In genomic region chr2:91682850-91683249, GRCm38 (mm10) we compare ENCODE assay signal across 9 mouse cellular contexts. TPM values are rescaled to one million over a fixed set of nuclear protein-coding genes. Genes with fewer than 3 reads are reported as not detected.
DNase-seq lines count a peak whose midpoint lies in the region; ATAC-seq and TF ChIP-seq lines count a peak whose summit lies in the region.
"Had no signal": no experiment of that assay in that cellular context is flagged by ENCODE, and none has a peak within 500 bp of the region (broad histone marks: within the 10 kb centered on the region; RNA-seq: fewer than 3 reads in every experiment).

No protein-coding gene starts in this region.

- intact Hi-C loops in gastrocnemius, postnatal 14 days (cut with DNase I; ENCODE audit: low total_unique reads): no loop called here

- H3K4me3 ChIP-seq in CH12.LX (replicated peaks in 1 of 3; ENCODE audit: low read depth in 2 of 3, low read length in 2 of 3, poor library complexity in 1 of 3): no peak overlapping the region
- no peak overlapping the region for H3K4me3 ChIP-seq in forebrain, embryonic 16.5 days (replicated peaks; ENCODE audit: low read length)
- H3K4me3 ChIP-seq: lung, embryonic 15.5 days had no signal

- no peak overlapping the region for H3K27ac ChIP-seq in CH12.LX (ENCODE audit: insufficient read depth, low read depth)
- no peak overlapping the region for H3K27ac ChIP-seq in forebrain, embryonic 16.5 days (ENCODE audit: low read length)
- H3K27ac ChIP-seq: lung, embryonic 15.5 days had no signal

- H3K4me1 ChIP-seq in CH12.LX (ENCODE audit: control insufficient read depth in 1 of 2, insufficient read depth in 2 of 2): peaks cover 4 to 32% of the 10 kb centered on the region in 2 experiments
- no peaks in the 10 kb centered on the region for H3K4me1 ChIP-seq in forebrain, embryonic 16.5 days (replicated peaks; ENCODE audit: control insufficient read depth, insufficient read depth, low read length)
- H3K4me1 ChIP-seq: lung, embryonic 15.5 days had no signal

- H3K9ac ChIP-seq in CH12.LX (ENCODE audit: insufficient read depth, low read depth): no peak overlapping the region
- H3K9ac ChIP-seq in forebrain, embryonic 16.5 days (replicated peaks; ENCODE audit: low read depth, low read length): no peak overlapping the region
- H3K9ac ChIP-seq: lung, embryonic 15.5 days had no signal

- DNase-seq in gastrocnemius, adult 18-20 months (ENCODE audit: low spot score): peak; percentile 59
- no peak for DNase-seq in gastrocnemius, postnatal 25 days
- peak; percentile 55 for DNase-seq in CH12.LX (ENCODE audit: extremely low read depth)
- DNase-seq in c-Kit-positive CD71-positive TER-119-negative erythroid progenitor cells, embryonic 14.5 days (ENCODE audit: low read depth): peak; percentile 64
- DNase-seq in gastrocnemius, postnatal 14 days: peak; percentile 39
- DNase-seq in left cerebral cortex, adult 18-20 months (ENCODE audit: low spot score in 2 of 2): peak; percentile 70 to 78
- DNase-seq in mesoderm, embryonic 11.5 days (ENCODE audit: low read depth, low spot score): peak; percentile 46

- peaks cover 71 to 84% of the 10 kb centered on the region in 2 experiments for H3K36me3 ChIP-seq in CH12.LX (replicated peaks in 1 of 2; ENCODE audit: control insufficient read depth in 1 of 2, insufficient read depth in 1 of 2, low read length in 1 of 2)
- H3K36me3 ChIP-seq in forebrain, embryonic 16.5 days (ENCODE audit: control insufficient read depth, insufficient read depth): peaks cover 16% of the 10 kb centered on the region

- in situ Hi-C loops in CH12.LX (cut with MboI; ENCODE audit: low pct_ligation_motif_present, low pct_unique_long_range_greater_than_20kb, low sequenced_read_pairs): no loop called here

- peak; percentile 32 for TF ChIP-seq RAD21 in CH12.LX (IDR thresholded peaks at IDR 0.05; ENCODE audit: low read depth, low read length)

- H3K79me2 ChIP-seq in CH12.LX (replicated peaks; ENCODE audit: control insufficient read depth, extremely low read depth, insufficient read depth, poor library complexity, severe bottlenecking): no peaks in the 10 kb centered on the region

- H3K27me3 ChIP-seq in CH12.LX (replicated peaks): no peaks in the 10 kb centered on the region
- H3K27me3 ChIP-seq in forebrain, embryonic 16.5 days (replicated peaks; ENCODE audit: control insufficient read depth, insufficient read depth, low read length): no peaks in the 10 kb centered on the region
- H3K27me3 ChIP-seq: lung, embryonic 15.5 days had no signal

- no peak overlapping the region for H3K4me2 ChIP-seq in CH12.LX (ENCODE audit: insufficient read depth, low read depth, poor library complexity, severe bottlenecking)
- no peak overlapping the region for H3K4me2 ChIP-seq in forebrain, embryonic 16.5 days (ENCODE audit: low read length)
- H3K4me2 ChIP-seq: lung, embryonic 15.5 days had no signal

- TF ChIP-seq POLR2A in CH12.LX (IDR thresholded peaks at IDR 0.05; ENCODE audit: low read depth, low read length): no peak

- no peak for TF ChIP-seq EP300 in CH12.LX (IDR thresholded peaks at IDR 0.05; ENCODE audit: low read length)

- dilution Hi-C loops in CH12.LX (cut with MboI; ENCODE audit: extremely low pct_ligation_motif_present, extremely low pct_unique_long_range_greater_than_20kb, low sequenced_read_pairs): no loop called here

- TF ChIP-seq CTCF in CH12.LX (conservative IDR thresholded peaks at IDR 0.05 in 1 of 2, IDR thresholded peaks at IDR 0.05 in 1 of 2; ENCODE audit: low read depth in 2 of 2, low read length in 2 of 2): peak; percentile 12 to 50; a peak in 3 of 4 replicates

- no peaks in the 10 kb centered on the region for H3K9me3 ChIP-seq in CH12.LX (replicated peaks; ENCODE audit: low read length)
- no peaks in the 10 kb centered on the region for H3K9me3 ChIP-seq in forebrain, embryonic 16.5 days (ENCODE audit: control insufficient read depth, low read length)
- H3K9me3 ChIP-seq: lung, embryonic 15.5 days had no signal

- ATAC-seq in forebrain, embryonic 16.5 days: no peak

- 55% methylated on average over 4 of the region's 4 CpGs for WGBS in forebrain, embryonic 16.5 days

TF ChIP-seq in CH12.LX, 34 proteins besides CTCF, POLR2A, EP300 and RAD21:
- TF ChIP-seq SIN3A (IDR thresholded peaks at IDR 0.05; ENCODE audit: low read length) (no peak), ZNF384 (IDR thresholded peaks at IDR 0.05; ENCODE audit: low read depth, low read length) (0 out of 2 replicates have a peak, but pooled peaks have one; percentile 28), JUN (IDR thresholded peaks at IDR 0.05; ENCODE audit: insufficient read depth, low read depth, low read length) (no peak), MXI1 (IDR thresholded peaks at IDR 0.05; ENCODE audit: low read depth, low read length) (no peak), HCFC1 (IDR thresholded peaks at IDR 0.05; ENCODE audit: low read depth, low read length) (no peak), UBTF (IDR thresholded peaks at IDR 0.05; ENCODE audit: low read depth, low read length) (no peak), BHLHE40 (IDR thresholded peaks at IDR 0.05; ENCODE audit: low read depth, low read length) (no peak)
TF ChIP-seq in CH12.LX: peak in this region for 1.

RNA-seq across cellular contexts. Expression of gene Atg13, which starts 27.5 kb away (rescaled TPM):
- total RNA-seq in gastrocnemius, adult 18-20 months (2021): 10 to 100 TPM; 33.6 to 37.8 TPM
- total RNA-seq in gastrocnemius, postnatal 25 days (2021): 10 to 100 TPM; 23.4 to 24.4 TPM
- 7.3 and 8.5 TPM in 2 replicates for total RNA-seq in CH12.LX (2012; rRNA removed)
- total RNA-seq in CH12.LX (2014; rRNA removed): 5.8 and 6.0 TPM in 2 replicates
- 18.0 and 20.7 TPM in 2 replicates for polyA plus RNA-seq in CH12.LX (2012; ENCODE audit: insufficient read length, low read depth)
- total RNA-seq in gastrocnemius, postnatal 14 days (2021): 10 to 100 TPM; 20.7 to 24.8 TPM
- 10 to 100 TPM; 91.9 to 92.9 TPM for total RNA-seq in left cerebral cortex, adult 18-20 months (2021)
- polyA plus RNA-seq in forebrain, embryonic 16.5 days (2015; fragmentation: Nextera tagmentation; extraction: Ambion mirVana): 43.6 and 45.0 TPM in 2 replicates

RNA-seq across cellular contexts. Expression of gene Harbi1, which starts 27.8 kb away (rescaled TPM):
- 1 to 10 TPM; 5.4 to 6.2 TPM for total RNA-seq in gastrocnemius, adult 18-20 months (2021)
- total RNA-seq in gastrocnemius, postnatal 25 days (2021): 1 to 10 TPM; 3.4 TPM
- total RNA-seq in CH12.LX (2012; rRNA removed): 10.2 and 13.3 TPM in 2 replicates
- 18.2 and 18.8 TPM in 2 replicates for total RNA-seq in CH12.LX (2014; rRNA removed)
- 7.8 and 8.1 TPM in 2 replicates for polyA plus RNA-seq in CH12.LX (2012; ENCODE audit: insufficient read length, low read depth)
- total RNA-seq in gastrocnemius, postnatal 14 days (2021): 1 to 10 TPM; 3.9 to 4.9 TPM
- 1 to 10 TPM; 6.6 to 7.8 TPM for total RNA-seq in left cerebral cortex, adult 18-20 months (2021)
- polyA plus RNA-seq in forebrain, embryonic 16.5 days (2015; fragmentation: Nextera tagmentation; extraction: Ambion mirVana): 20.9 and 22.5 TPM in 2 replicates

RNA-seq across cellular contexts. Expression of gene Arhgap1, which starts 33.2 kb away (rescaled TPM):
- total RNA-seq in gastrocnemius, adult 18-20 months (2021): 1 to 10 TPM; 4.6 to 6.9 TPM
- total RNA-seq in gastrocnemius, postnatal 25 days (2021): 1 to 10 TPM; 7.6 to 9.7 TPM
- total RNA-seq in CH12.LX (2012; rRNA removed): 15.6 and 20.6 TPM in 2 replicates
- total RNA-seq in CH12.LX (2014; rRNA removed): 19.7 and 22.4 TPM in 2 replicates
- polyA plus RNA-seq in CH12.LX (2012; ENCODE audit: insufficient read length, low read depth): 30.2 and 35.4 TPM in 2 replicates
- 10 to 100 TPM; 17.9 to 19.6 TPM for total RNA-seq in gastrocnemius, postnatal 14 days (2021)
- 10 to 100 TPM; 67.0 to 67.9 TPM for total RNA-seq in left cerebral cortex, adult 18-20 months (2021)
- polyA plus RNA-seq in forebrain, embryonic 16.5 days (2015; fragmentation: Nextera tagmentation; extraction: Ambion mirVana): 99.2 and 99.4 TPM in 2 replicates

RNA-seq across cellular contexts. Expression of gene Zfp408, which starts 33.3 kb away (rescaled TPM):
- 1 to 10 TPM; 2.4 to 3.0 TPM for total RNA-seq in gastrocnemius, adult 18-20 months (2021)
- total RNA-seq in gastrocnemius, postnatal 25 days (2021): 1 to 10 TPM; 2.2 to 3.7 TPM
- 8.1 and 8.3 TPM in 2 replicates for total RNA-seq in CH12.LX (2012; rRNA removed)
- 8.8 and 9.2 TPM in 2 replicates for total RNA-seq in CH12.LX (2014; rRNA removed)
- 16.0 and 17.1 TPM in 2 replicates for polyA plus RNA-seq in CH12.LX (2012; ENCODE audit: insufficient read length, low read depth)
- total RNA-seq in gastrocnemius, postnatal 14 days (2021): 1 to 10 TPM; 3.1 to 3.8 TPM
- 10 to 100 TPM; 10.2 to 11.4 TPM for total RNA-seq in left cerebral cortex, adult 18-20 months (2021)
- polyA plus RNA-seq in forebrain, embryonic 16.5 days (2015; fragmentation: Nextera tagmentation; extraction: Ambion mirVana): 10.8 and 16.2 TPM in 2 replicates

RNA-seq across cellular contexts. Expression of gene F2, which starts 46.6 kb away (rescaled TPM):
- under 1 TPM in 1 of 2 experiments, not detected in 1; 0.83 TPM for total RNA-seq in gastrocnemius, adult 18-20 months (2021)
- total RNA-seq in gastrocnemius, postnatal 25 days (2021): under 1 TPM in 1 of 2 experiments, not detected in 1; 0.26 TPM
- 0.04 TPM in 1 of 2 replicates, not detected in the other for total RNA-seq in CH12.LX (2012; rRNA removed)
- total RNA-seq in CH12.LX (2014; rRNA removed): not detected in 2 replicates
- polyA plus RNA-seq in CH12.LX (2012; ENCODE audit: insufficient read length, low read depth): not detected in 2 replicates
- total RNA-seq in gastrocnemius, postnatal 14 days (2021): under 1 TPM in 1 of 2 experiments, not detected in 1; 0.21 TPM
- total RNA-seq in left cerebral cortex, adult 18-20 months (2021): under 1 TPM in 1 of 2 experiments, not detected in 1; 0.14 TPM
- 0.16 TPM in 1 of 2 replicates, not detected in the other for polyA plus RNA-seq in forebrain, embryonic 16.5 days (2015; fragmentation: Nextera tagmentation; extraction: Ambion mirVana)
